Mouse (Mus musculus): ENCODE results near the gene Trim17.

Gene Trim17

DNA sequence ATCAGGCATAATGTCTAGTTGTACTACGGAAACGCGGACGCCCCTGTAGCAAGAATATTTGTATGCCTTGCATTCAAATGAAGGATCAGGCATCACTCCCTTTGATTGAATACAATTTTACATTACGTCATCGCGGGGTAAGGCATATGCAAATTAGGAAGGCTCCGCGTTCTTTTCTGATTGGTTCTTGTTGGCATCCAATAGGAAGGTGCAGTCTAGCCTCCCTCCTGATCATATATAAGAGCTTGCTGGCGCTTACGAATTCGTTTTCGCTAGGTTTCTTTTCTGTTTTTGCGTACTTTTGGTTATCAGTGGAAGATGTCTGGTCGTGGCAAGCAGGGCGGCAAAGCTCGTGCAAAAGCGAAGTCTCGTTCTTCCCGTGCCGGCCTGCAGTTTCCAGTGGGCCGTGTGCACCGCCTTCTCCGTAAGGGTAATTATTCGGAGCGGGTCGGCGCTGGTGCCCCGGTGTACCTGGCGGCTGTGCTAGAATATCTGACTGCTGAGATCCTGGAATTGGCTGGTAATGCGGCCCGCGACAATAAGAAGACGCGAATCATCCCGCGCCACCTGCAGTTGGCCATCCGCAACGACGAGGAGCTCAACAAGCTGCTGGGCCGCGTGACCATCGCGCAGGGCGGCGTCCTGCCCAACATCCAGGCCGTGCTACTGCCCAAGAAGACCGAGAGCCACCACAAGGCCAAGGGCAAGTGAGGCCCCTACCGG, at the start of gene Trim17, which contains the start of gene Hist3h2a:
Gene Trim17 (plus strand): TSS at position 266 of the 723 bp plus-strand sequence.
Gene Hist3h2a (plus strand): TSS at position 266 of the 723 bp plus-strand sequence.
- peak; percentile 88 to 90 for DNase-seq

DNA sequence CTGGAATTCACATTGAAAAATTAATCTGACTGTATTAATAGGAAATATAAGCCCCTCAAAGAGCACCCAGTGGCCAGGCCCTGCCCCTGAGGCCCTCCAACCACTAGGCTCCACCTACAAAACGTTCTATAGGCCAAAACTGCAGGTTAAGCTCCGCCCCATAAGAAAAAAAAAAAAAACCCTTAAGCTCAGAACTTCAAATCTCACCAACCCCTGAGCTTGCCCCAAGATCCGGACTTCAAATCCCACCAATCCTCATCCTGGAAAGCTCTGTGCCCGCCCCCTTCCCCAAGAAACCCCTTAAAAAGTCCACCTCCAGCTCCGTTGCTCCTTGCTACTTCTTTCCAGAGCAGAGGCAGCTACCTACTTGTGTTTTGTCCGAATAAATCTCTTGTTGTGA, 49.6 kb upstream of the Trim17 start:
- DNase-seq, result peak in 1 of 2 experiments; percentile 19

DNA sequence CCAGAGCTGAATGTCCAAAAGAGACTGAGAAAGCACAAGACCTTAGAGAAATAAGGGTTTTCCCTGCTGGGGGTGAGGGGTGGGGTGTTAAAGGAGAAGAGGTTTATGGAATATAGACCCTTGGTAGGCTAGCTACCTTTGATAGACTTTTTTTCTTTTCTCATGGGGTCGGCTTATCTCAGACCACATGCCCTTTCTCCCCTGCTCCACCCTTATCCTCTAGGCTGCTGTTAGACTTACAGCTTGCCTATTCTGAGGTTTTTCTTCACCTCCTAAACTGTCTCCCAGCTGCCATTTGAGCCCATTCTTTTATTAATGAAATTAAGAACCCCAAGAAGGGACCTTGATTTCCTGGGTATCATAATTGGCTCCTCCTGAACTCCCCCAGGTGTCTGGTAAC, 40.7 kb upstream of the Trim17 start:
- DNase-seq, result no peak

DNA sequence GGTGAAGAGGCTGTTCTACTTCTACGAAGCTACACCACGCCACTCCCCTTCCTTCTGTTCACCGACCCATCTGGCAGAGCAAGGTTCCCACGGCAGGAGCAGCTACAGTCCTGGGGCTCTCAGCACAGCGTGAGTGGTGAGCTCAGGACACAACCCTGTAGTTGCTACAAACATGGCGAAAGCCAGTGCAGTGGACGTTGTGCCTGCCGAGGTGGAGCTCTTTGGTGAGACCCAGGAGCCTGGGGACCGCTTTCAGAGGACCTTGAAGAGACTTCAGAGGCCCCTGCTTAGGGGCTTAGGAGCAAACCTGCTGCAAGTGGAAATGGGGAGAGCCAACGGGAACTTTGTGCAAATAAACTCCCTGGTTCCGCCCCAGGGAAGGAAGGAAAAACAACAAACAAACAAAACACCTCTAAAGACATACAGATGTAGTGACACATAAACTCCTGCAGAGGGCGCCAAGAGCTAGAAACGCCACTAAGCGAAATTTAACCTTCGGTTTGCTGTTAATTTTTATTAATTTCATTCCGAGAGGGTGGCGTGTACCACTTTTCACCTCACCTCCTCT, 39.9 kb upstream of the Trim17 start:
- DNase-seq, result peak; percentile 53 to 62

DNA sequence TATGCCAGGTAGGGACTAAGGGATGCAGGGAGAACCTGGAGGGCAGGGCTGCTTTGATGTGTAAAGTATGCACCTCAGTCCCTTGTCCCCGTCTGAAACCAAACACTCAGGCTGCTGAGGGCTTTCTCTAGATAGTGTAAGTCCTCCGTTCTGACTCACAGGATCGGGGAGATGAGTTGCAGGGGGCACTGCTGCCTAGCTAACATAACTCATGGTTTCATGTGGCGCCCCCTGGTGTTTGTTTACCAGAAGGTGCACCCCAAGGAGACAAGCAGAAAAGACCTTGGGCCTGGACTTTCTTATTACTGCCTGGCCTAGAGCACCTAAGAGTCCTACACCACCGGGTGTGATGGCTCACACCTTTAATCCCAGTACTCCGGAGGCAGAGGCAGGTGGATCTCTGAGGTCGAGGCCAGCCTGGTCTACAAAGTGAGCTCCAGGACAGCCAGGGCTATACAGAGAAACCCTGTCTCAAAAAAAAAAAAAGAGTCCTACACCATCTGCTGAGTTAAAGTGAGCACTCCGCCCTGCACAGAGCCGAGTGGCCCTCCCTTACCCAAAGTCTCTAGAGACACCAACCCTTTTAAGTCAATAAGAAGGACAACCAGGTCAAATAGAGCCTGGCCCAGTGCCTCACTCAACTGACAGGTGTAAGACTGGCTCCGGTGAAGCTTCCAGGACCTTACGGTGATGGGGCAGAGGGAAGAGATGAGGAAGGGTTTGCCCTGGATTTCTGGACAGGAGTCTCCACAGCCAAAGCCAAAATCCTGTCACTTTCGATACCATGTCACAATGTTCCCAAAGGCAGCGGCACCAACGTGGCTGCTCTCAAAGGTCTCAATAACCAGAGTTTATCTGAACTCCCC, 37.4 kb upstream of the Trim17 start:
- peak in 1 of 2 experiments; percentile 61 for DNase-seq

DNA sequence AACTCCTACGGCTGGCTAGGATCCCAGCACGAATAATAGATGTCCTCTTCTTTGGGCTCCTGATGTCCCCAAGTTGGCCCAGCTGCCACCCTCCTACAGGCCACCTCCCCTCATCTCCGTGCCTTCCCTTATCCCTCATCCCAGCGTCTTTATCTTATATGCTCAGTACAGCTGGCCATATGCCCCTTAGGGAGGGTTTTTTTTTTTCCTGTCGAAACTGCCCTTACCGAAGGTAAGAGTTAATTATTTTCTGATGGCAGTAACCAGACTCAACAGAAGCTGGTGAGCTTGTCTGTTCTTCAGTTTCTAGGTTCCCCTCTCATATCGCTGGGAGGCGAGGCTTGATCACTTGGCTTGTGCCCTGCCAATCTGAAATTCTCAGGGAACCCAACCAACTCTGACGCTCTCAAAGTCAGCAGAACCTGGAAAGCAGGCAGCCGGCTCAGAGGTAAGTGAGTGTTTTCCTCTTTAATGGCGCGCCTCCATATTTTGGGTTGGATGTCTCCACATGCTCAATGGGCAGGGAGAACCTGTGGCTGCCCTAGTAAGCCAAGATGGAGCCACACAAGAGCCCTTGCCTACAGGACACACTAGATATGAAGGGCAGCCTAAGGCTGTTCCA, 36.6 kb upstream of the Trim17 start, which contains the start of gene Btnl10:
Gene Btnl10 (plus strand): TSS at position 164 of the 622 bp plus-strand sequence.
- no peak for DNase-seq

DNA sequence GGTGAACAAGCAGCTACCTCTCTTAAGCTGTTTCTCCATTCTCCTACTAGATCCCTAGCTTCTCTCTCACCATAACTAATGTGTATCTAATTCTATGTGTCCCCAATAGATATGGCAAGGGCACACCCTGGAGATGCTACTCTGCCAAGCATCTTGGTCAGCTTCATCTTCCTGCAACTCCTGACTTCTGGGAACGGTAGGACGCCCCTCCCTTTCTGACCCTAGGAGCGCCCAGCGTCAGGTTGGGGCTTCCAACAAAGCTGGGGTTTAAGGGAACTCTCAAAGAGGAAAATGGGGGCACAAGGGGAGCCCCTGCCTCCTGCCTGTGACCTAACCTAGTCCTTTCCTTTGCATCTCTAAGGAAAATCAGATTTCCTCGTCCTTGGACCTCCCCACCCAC, 35.7 kb upstream of the Trim17 start:
- no peak for DNase-seq

DNA sequence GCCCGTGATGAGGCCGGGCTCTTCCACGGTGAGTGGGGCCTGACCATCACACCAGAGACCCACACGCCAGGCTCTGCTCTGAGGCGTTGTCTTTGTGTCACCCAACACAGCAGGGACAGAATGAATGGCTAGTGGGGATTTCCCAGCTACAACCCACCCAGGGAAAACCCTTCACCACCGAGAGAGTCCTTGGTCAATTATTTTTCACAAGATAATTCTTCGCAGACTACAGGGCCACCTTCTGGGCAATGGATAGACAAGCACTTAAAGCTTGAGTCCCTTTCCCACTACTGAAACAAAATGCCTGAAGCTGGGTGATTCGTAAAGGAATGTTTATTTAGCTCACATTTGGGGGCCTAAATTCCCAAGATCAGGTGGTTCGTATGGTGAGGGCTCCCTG, 32.1 kb upstream of the Trim17 start:
- DNase-seq, result no peak

DNA sequence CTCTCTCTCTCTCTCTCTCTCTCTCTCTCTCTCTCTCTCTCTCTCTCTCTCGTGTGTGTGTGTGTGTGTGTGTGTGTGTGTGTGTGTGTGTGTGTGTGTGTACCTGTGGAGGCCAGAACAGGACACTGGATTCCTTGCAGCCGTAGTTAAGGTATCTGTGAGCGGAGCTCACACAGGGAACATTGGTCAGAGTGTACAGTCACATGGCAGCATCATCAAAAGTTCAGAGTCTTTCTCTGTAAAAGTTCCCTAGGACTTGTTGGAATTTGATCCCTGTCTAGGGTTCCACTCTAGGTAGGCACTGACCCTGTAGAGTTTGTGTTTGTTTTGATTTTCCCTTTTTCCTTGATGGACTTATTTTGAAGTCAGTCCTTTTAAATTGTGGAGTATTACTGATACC, 27.8 kb upstream of the Trim17 start:
- no peak for DNase-seq

DNA sequence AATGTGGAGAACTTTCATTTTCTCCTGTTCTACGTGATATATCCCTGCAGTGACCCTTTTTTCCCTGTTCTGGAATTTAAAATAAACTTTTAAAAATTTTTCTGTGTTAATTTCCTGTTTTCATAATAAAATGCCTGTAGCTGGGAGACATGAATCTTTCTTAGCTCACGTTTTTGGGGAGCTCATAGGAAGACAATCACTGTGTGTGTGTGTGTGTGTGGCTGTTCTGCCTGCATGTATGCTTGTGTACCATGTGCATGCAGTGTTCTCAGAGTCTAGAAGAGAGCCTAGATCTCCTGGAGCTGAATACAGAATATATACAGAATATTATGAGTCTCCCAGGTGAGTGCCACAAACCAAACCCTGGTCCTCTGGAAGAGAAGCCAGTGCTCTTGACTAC, 27.4 kb upstream of the Trim17 start:
- DNase-seq, result no peak

DNA sequence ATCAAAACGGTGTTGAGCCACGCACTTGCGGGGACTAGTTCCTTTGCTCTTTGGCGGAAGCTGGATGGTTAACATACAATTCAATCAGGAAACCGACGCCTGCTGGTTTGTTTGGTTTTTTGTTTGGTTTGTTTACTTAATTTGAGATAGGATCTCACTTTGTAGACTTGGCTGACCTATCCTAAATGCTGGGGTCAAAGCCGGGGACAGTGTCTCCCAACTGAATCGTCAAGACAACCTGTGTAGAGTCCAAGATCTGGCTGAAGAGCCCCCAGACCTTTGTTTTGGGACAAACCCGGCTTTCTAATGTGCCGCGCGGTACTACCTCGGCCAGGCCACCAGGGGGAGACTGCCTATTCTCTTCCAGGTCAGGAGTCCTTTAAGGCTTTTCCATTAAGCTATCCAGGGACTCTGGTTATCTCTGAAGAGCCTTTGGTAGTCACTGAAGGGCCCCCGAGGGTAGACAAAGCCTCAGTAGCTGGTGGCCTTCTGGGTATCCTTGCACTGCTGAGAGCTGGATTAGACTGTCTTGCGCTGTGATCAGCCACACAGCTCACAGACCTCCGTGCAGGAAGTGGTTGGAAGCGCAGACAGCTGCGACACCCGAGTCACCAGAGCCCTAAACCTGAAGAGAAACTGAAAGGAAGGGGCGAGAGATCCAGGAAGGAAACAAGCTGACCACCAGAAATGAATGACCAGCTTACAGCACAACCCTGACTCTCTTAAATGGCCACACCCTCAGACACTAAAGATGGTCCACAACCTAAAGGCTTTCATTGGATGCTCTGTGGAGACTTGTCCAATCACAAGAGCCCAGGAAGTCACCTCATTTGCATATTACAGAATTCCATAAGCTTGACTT, 26.5 kb upstream of the Trim17 start:
- peak; percentile 67 to 77 for DNase-seq

DNA sequence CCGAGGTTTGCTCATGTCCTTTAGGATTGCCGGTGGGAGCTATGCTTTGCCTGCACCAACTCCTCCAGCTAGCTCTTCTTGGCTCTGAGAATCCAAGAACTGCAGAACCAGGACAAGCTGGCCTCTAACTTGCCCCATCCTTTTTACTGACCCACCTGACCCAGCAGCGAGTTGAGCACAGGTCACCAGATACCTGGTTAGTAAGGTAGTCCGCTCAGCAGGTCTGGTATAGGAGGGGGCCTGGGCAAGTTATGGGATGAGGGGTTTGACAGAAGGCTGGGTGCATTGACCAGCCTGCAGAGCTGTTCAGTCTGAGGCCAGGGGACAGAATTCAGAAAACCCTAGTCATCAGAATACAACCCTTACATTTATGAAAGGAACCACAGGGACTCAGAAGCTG, 25.4 kb upstream of the Trim17 start:
- no peak for DNase-seq

DNA sequence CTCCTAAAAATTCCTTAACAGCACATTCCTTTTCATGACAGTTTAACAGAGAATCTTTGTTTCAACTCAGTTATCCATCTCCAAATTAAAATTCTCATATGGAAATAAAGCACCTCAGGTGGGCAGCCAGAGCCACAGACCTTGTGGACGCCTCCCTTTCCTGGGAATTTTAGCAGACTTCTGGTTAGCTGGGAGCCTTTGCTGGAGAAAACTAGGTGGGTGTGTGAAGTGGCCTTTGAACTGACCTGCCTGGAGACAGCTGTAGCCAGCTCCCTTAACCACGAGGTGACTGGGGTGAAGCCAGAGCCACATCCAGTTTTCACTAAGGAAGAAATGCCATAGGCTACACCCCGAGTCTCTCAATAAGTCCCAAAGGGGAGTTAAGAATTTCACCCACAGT, 24.8 kb upstream of the Trim17 start:
- no peak for DNase-seq

DNA sequence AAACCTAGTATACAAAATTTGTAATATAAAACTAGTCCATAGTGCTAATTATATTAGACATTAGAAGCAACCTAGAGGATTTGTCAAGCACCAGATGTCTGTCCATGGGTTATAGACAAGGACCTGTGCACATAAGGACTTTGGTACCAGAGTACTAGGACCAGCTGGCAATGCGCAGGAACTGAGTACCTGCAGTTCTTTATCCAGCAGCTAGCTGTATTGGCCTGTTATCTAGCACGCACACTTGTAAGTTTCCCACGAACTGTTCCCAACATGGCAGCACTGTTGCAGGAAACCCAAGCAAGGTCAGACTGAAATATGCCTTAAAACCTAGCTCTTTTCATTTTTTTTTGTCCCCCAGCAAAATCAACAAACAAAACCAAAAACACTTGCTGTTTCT, 24.2 kb upstream of the Trim17 start:
- DNase-seq, result no peak

DNA sequence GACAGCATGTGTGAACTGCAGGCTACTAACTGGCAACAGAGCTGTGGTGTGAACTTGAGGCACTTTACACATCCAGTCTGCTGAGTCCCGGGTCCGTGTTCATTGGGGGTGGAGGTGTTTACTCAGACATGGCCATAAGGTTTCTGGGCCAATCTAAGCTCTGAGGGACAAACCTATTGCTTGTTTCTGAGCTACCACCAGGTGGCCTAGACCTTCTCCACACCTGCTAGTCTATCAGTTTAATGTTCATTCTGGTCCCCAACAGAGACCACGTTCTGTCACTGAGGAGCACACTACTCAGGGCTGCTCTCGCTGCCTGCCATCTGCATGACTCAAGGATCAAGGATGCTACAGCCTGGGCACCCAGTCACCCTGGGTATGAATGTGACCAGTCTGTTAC, 22.9 kb upstream of the Trim17 start:
- no peak for DNase-seq

DNA sequence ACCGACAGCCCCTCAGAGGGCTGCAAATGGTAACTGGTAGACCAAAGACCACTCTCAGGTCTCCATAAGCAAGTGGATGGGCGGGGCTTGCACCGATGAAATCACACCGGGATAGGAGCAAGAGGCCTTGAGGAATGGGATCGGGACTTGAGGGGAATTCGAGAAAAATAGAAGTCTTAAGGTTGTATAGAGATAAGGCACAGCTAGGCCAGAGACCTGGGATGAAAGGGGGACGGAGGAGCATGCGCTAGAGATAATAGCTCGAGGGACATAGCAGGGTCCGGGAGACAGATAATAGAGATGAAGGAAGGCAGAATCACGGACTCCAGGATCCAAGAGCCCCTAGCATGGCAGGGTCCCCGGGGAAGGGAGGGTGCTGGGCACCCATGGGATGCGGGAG, 16.6 kb upstream of the Trim17 start:
- DNase-seq, result peak in 1 of 2 experiments; percentile 31

DNA sequence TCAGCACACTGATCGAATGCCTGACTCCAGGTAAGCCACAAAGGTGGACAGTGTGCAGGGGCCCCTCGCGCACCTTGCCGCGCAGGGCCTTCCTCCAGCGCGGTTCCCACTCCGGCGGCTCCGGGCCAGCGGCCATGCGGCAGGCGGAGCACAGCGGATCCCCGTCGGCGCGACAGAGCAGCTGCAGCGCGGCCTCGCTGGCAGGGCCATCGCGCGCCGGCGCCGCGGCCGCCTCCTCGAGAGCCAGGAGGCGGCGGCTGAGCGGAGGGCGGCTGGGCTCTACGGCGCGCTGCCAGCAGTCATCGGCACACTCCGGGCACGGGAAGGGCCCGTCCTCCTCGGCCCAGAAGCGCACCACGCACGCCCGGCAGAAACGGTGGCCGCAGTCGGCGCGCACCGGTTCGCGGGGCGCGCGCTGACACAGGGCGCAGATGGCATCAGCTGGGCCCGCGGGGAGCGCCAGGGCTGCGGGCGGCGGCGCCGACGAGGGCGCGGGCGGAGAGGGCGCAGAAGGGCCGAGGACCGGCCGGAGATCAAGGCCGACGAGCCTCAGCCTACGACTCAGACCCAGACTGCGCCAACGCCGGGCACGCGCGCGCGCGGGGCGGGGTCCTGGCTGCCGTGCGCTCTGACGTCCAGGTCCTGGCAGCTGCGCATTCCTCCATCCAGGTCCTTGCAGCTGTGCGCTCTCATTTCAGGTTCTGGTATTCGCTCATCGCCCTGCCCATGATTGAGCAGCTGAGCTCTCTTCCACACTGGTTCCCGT, 16.0 kb upstream of the Trim17 start, which contains the start of gene Rnf187:
Gene Rnf187 (minus strand): TSS at position 595 of the 766 bp plus-strand sequence.
- DNase-seq, result peak; percentile 97

DNA sequence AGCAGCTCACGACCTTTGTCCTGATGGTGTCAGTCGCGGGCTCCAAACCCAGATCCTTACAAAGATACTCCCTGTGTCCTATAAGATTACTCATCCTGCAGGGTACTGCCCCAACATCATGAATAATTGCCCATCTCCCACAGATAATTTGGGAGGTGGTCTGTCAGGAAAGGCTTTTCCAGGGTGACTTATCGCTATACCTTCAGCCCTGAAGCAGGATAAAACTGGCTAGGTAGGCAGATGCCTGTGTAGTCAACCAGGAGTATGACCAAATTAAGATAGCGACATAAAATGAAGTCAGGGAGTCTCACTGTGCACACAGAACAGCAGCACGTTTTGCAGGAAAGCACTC, 15.4 kb upstream of the Trim17 start:
- no peak for DNase-seq

DNA sequence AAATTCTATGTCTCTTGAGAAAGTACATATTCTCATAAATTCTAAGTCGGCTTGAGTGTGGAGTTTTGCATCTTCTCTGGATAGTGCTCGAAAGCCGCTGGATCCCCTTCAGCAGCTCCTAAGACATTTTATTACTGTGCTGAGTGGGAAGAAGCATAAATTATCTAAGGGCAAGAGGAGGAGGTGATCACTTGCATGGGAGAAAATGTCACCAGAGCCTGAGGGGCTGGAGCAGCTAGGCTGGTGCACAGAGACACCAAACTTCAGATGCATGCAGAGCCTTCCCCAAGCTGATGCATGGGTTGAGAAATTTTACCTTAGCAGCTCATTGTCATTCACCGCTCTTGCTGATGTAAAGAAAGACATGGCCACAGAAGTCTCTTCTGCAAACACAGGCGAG, 10.3 kb upstream of the Trim17 start:
- DNase-seq, result no peak

DNA sequence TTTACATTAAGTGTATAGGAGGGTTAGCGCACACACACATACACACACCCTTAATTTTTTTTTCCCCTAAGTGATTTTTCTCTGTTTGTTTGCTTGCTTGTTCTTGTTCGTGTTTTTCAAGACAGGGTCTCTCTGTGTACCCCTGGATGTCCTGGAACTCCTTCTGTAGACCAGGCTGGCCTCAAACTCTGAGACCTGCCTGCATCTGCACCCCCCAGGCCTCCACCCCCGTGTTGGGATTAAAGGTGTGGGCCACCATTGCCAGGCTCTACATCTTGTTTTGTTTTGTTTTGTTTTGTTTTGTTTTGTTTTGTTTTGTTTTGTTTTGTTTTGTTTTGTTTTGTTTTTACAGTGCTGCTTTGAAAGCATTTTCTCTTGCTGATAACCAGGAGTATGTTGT, 7.2 kb upstream of the Trim17 start:
- DNase-seq, result no peak

DNA sequence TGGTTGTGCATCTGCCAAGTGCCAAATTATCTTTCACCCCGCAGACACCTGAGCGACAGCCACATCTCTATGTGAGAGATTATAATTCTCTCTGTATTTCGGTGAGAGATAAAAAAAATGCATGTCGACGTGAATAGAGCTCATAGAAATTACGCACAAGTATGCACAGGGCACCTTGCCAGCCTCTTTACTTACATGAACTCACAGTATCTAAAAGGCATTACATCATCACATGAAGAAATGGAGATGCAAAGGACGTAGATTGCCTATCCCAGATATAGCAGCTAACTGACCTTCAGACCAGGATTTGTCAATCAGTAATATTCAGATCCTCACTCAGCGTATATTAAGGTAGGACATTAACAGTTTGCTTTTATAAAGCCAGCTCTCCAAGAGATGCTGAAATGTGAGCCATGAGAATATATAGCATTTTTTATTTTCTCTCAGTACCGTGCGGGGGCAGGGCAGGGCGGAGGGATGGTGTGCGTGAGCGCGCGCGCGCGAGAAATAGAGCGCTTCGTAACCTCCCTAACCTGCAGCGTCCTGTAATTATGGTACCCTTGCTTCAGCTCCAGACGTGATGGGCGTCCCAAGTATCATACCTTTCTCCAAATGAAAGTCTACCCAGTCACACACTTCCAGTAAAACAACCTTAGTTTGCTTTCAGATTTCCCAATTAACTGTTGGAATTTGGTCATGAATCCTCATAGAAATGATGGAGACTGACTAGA, 6.5 kb upstream of the Trim17 start:
- peak; percentile 82 to 85 for DNase-seq

Data from cerebellum, postnatal 25 days (tissue).